Mouse (Mus musculus) stomach, embryonic 14.5 days (tissue): ENCODE results near the gene 1700019N19Rik. TPM values are rescaled to one million over a fixed set of nuclear protein-coding genes. Genes with fewer than 3 reads are reported as not detected.

ENCODE experiments used
- ATAC-seq: fragments of 200-750 bp; cut with Nextera tagmentation; 2 replicates; pipeline ENCODE4 v1.8.0; 2017; ENCODE audit warnings: low read depth, moderate TSS enrichment; ENCODE audit not compliant: insufficient number of reproducible peaks, insufficient read depth, low FRiP score
- H3K27ac ChIP-seq: fragments of 300-500 bp; sonication (generic); 2 replicates; pipeline ENCODE4 v1.5.1; 2014; ENCODE audit warnings: mild to moderate bottlenecking, low read length, moderate library complexity, mixed read lengths
- H3K27me3 ChIP-seq: fragments of 300-500 bp; sonication (generic); 2 replicates; pipeline ENCODE4 v1.6.1; 2014; ENCODE audit warnings: low read length, control low read depth, mixed read lengths; ENCODE audit not compliant: control insufficient read depth, insufficient read depth
- H3K36me3 ChIP-seq: fragments of 300-500 bp; sonication (generic); 2 replicates; pipeline ENCODE4 v1.6.1; 2014; ENCODE audit warnings: mild to moderate bottlenecking, control low read depth, low read length, moderate library complexity, mixed read lengths; ENCODE audit not compliant: control insufficient read depth, insufficient read depth
- H3K4me1 ChIP-seq: fragments of 300-500 bp; sonication (generic); 2 replicates; pipeline ENCODE4 v1.6.1; 2014; ENCODE audit warnings: low read length, control low read depth, mixed read lengths; ENCODE audit not compliant: control insufficient read depth, insufficient read depth
- H3K4me2 ChIP-seq: fragments of 300-500 bp; sonication (generic); replicated peaks from 2 replicates; pipeline ENCODE4 v1.6.1; 2014; ENCODE audit warnings: low read depth, low read length, control low read depth
- H3K4me3 ChIP-seq: fragments of 300-500 bp; sonication (generic); 2 replicates; pipeline ENCODE4 v1.5.1; 2014; ENCODE audit warnings: low read depth, low read length, control low read depth
- H3K9ac ChIP-seq: fragments of 300-500 bp; sonication (generic); replicated peaks from 2 replicates; pipeline ENCODE4 v1.6.1; 2014; ENCODE audit warnings: low read depth, mild to moderate bottlenecking, control low read depth, low read length, moderate library complexity, mixed read lengths
- H3K9me3 ChIP-seq: fragments of 300-500 bp; sonication (generic); 2 replicates; pipeline ENCODE4 v1.6.1; 2016; ENCODE audit warnings: low read depth, low read length, control low read depth; ENCODE audit not compliant: control insufficient read depth
- WGBS: fragments of 180-500 bp; shearing (Covaris S2); extraction: QIAGEN DNeasy Blood & Tissue Kit; methylation state at CpG from one replicate; pipeline ENCODE4 v1.1.7; 2014; 5-methylcytosine and 5-hydroxymethylcytosine counted together
- polyA plus RNA-seq: library from polyadenylated mRNA; unstranded; fragments of >200 nt; fragmentation: Nextera tagmentation; extraction: Ambion mirVana; gene quantifications from 2 replicates; pipeline ENCODE4 v1.2.1, GENCODE M21; 2014

1700019N19Rik gene
- polyA plus RNA-seq, 1 experiment from 2014 or later, result not detected

DNA sequence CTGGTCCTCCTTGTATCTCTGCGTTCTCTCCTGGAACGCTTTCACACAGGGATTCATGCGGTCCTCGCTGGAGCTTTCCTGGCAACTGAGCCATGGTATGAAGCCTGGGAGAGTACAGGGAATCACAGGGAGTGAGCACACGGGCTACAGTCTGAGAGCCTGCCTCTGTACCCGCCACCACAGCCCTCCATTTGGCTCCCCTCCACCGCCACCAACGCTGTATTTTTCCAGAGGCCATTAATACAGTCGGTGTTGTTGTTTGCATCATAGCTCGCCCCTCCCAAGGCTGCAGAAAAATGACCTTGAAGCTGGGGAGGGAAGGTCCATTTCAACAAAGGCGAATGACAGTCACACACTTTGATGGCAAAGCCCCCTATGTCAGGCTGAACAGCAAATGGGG is 5.1 kb downstream of the 1700019N19Rik start:
- ATAC-seq, result no peak
- Histone ChIP-seq H3K4me1 (no peaks in the 10 kb centered on the region), H3K27ac (no peak overlapping the region), H3K9ac (no peak overlapping the region), H3K4me2 (no peak overlapping the region), H3K27me3 (no peaks in the 10 kb centered on the region), H3K4me3 (no peak overlapping the region), H3K9me3 (no peaks in the 10 kb centered on the region), H3K36me3 (no peaks in the 10 kb centered on the region)
- WGBS, result 70% methylated on average over 11 of the region's 11 CpGs

DNA sequence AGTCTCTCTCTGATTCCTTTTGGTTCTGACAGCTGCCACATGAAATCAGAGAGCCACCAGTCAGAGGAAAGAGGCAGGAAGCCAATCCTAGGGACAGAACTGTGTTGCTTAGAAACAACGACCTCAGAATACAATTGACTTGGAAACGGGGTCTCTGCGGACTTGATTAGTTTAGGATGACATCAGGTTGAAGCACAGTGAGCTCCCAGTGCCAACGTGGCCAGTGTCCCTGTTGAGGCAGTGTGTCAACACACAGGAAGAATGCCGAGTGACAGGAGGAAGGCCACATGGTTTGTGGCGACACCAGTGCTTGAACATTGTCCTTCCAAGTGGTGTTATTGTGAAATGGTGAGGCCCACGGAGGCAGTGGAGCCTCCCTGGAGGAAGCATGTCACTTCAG is 10.3 kb downstream of the 1700019N19Rik start:
- no peaks in the 10 kb centered on the region for H3K36me3 ChIP-seq
- H3K27me3 ChIP-seq, result no peaks in the 10 kb centered on the region
- no peak overlapping the region for H3K4me2 ChIP-seq
- no peak overlapping the region for H3K27ac ChIP-seq
- ATAC-seq, result no peak
- no peaks in the 10 kb centered on the region for H3K9me3 ChIP-seq
- WGBS, result 49% methylated on average over 7 of the region's 7 CpGs
- no peak overlapping the region for H3K4me3 ChIP-seq
- no peaks in the 10 kb centered on the region for H3K4me1 ChIP-seq
- H3K9ac ChIP-seq, result no peak overlapping the region

DNA sequence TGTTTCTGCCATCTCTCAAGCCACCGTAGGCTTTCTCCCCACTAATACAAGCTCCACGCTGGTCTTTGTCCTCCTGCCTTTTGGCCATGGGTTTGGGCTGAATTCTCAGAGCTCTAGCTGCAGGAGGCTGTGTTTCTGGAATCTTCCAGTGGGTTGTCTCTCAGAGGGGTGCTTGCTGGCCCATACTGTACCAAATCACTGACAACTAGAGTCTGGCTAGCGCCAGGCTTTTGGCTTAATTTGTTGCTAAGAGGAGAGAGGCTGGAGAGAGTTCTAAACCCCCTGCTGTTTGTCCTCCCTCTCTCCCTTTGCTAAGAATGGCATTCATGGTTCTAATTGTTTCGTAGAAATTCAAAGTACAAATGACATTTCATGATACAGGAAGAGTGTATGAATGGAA is 12.7 kb downstream of the 1700019N19Rik start:
- Histone ChIP-seq H3K4me2 (no peak overlapping the region), H3K4me1 (no peaks in the 10 kb centered on the region), H3K36me3 (no peaks in the 10 kb centered on the region), H3K9ac (no peak overlapping the region), H3K27me3 (no peaks in the 10 kb centered on the region), H3K4me3 (no peak overlapping the region), H3K9me3 (no peaks in the 10 kb centered on the region), H3K27ac (no peak overlapping the region)
- ATAC-seq, result no peak
- WGBS, result 69% methylated on average over 4 of the region's 4 CpGs

DNA sequence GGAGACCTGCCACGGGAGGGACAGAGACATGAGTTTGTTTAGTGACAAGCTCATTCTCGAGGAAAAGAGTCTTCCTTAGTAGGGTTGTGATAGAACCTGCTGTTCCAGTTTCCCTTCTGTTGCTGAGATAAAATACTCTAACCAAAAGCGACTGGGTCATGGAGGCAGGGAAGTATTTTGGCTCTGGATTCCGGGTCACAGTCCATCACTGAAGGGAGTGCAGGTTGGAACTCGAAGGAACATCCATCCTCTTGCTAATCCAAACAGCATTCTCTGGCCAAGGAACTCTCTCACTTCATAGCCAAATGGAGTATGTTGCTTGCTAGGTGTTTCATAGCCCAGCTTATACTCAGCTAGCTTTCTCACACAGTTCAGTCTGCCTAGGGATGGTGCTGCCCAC is 17.8 kb downstream of the 1700019N19Rik start:
- H3K27ac ChIP-seq, result no peak overlapping the region
- no peaks in the 10 kb centered on the region for H3K36me3 ChIP-seq
- ATAC-seq, result no peak
- no peaks in the 10 kb centered on the region for H3K27me3 ChIP-seq
- no peak overlapping the region for H3K4me3 ChIP-seq
- no peaks in the 10 kb centered on the region for H3K4me1 ChIP-seq
- H3K9ac ChIP-seq, result no peak overlapping the region
- H3K4me2 ChIP-seq, result no peak overlapping the region
- H3K9me3 ChIP-seq, result no peaks in the 10 kb centered on the region
- 63% methylated on average over 5 of the region's 5 CpGs for whole genome bisulfite sequencing

DNA sequence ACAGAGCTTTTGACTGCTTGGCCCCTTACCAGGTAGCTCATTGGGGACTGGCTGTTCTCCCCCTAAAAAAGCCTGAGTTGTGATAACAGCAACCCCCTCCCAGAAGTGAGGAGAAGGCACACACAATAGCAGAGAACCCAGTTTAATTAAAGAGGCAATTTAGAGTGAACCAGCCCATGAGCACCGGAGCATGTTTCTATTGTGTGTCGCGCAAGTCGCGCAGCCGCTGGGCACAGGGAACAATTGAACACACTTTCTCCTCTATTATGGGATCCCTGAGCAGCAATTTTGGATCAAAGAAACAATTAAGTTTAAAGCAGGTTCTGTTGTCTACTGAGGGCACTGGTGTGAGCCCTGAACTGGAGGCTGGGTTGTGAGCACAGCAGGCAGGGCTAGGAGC is 26.9 kb downstream of the 1700019N19Rik start:
- Histone ChIP-seq H3K9ac (no peak overlapping the region), H3K4me2 (no peak overlapping the region), H3K9me3 (no peaks in the 10 kb centered on the region), H3K4me1 (no peaks in the 10 kb centered on the region), H3K36me3 (no peaks in the 10 kb centered on the region), H3K4me3 (no peak overlapping the region), H3K27ac (no peak overlapping the region), H3K27me3 (no peaks in the 10 kb centered on the region)
- ATAC-seq, result no peak
- WGBS, result 89% methylated on average over 6 of the region's 6 CpGs

DNA sequence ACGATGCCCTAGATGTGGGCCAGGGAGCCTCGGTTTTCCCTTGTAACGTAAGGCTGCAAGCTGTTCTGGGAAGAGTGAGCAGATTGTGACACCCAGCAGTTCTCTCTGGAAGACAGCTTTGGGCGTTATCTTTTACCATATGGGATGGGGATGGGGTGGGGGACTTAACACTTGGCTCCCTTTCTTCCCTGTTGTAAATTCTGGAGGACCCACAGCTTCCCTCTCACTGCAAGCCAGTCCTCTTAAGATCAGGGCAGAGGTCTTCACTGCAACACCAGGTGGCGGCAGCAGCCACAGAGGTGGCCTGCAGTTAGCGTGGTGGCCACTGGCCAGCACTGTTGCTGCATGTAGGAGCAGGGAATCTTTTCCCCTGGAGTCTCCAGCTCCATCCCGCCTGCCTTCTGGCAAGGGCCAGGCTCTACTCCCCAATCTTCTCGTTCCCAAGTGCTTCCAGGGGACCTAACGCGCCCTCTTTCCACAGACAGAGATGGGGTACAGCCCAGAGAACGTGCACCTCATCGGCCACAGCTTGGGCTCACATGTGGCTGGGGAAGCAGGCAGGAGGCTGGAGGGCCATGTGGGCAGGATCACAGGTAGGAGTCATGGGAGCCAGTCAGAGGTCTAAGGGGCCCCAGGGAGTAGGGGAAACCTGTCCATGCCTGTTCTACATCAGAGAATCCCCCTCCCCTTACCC is 31.3 kb downstream of the 1700019N19Rik start:
- Histone ChIP-seq H3K4me1 (no peaks in the 10 kb centered on the region), H3K9ac (no peak overlapping the region), H3K4me3 (no peak overlapping the region), H3K27ac (no peak overlapping the region), H3K27me3 (no peaks in the 10 kb centered on the region), H3K36me3 (no peaks in the 10 kb centered on the region), H3K4me2 (no peak overlapping the region), H3K9me3 (no peaks in the 10 kb centered on the region)
- 12% methylated on average over 12 of the region's 12 CpGs for WGBS
- ATAC-seq, result peak; percentile 54; the same call in 1 of the 2 replicates

DNA sequence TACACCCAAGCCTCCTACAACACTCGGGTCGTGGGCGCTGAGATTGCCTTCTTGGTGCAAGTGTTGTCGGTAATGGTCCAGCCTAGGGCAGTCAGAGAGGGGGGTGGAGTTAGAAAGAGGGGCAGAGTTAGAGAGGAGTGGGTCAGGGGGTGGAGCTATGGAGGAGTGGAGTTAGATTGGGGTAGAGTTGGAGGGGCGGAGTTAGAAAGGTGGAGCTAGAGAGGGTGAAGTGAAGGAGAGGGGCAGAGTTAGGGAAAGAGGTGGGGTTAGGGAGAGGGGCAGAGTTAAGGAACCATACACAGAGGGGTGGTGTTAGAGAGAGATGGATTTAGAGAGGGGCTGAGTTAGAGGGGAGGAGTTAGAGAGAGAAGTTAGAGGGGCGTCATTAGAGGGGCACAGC is 31.9 kb downstream of the 1700019N19Rik start:
- Histone ChIP-seq H3K4me2 (no peak overlapping the region), H3K9ac (no peak overlapping the region), H3K4me3 (no peak overlapping the region), H3K27ac (no peak overlapping the region), H3K9me3 (no peaks in the 10 kb centered on the region), H3K27me3 (no peaks in the 10 kb centered on the region), H3K4me1 (no peaks in the 10 kb centered on the region), H3K36me3 (no peaks in the 10 kb centered on the region)
- peak; percentile 50; the same call in 1 of the 2 replicates for ATAC-seq
- WGBS, result 32% methylated on average over 6 of the region's 6 CpGs

DNA sequence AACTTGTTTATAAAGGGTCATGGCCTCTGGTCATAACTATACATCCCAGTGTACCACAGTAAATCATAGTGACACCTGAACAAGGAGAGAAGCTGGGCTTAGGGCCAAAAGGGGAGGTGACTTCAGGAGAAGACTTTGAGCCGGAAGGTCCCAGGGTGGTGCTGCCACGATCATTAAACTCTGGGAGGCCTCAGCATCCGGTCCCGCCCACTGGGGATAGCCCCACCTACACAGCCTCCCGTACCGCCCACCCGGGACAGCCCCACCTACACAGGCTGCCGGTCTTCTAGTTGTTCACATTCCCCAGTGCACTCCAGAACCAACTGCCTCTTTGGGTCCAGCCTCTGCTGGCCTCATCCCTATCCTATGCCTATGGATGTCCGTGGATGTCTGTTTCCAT is 34.8 kb downstream of the 1700019N19Rik start, which contains the start of gene Pnliprp2:
Gene Pnliprp2 (plus strand): TSS at position 297 of the 400 bp plus-strand sequence.
- H3K4me2 ChIP-seq, result no peak within 1 kb of the TSS
- 31% methylated on average over 9 of the region's 9 CpGs for WGBS
- no peaks in the 10 kb centered on the region for H3K36me3 ChIP-seq
- no peak within 1 kb of the TSS for H3K9ac ChIP-seq
- no peak within 1 kb of the TSS for H3K27ac ChIP-seq
- H3K9me3 ChIP-seq, result no peaks in the 10 kb centered on the region
- no peaks in the 10 kb centered on the region for H3K27me3 ChIP-seq
- ATAC-seq, result peak; percentile 81
- H3K4me3 ChIP-seq, result no peak within 1 kb of the TSS
- no peaks in the 10 kb centered on the region for H3K4me1 ChIP-seq

DNA sequence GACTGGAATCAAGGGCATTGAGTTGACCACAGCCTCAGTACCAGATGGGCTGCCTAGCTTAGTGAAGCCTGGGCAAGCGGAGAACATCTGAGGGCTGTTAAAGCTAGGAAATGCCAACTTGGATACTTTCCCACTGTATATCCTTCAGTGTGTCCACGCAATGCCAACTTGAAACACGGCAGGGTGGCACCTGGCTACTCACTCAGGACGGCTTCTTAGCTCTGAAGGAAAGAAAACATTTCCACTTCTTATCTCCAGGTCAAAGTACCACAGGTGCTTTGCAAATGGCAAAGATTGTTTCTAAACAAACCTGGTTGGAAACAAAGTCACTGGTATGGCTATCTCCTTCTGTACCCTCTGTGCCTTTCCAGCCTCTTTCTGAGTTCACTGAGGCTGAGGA is 35.4 kb downstream of the 1700019N19Rik start:
- Histone ChIP-seq H3K4me3 (no peak overlapping the region), H3K4me1 (no peaks in the 10 kb centered on the region), H3K9ac (no peak overlapping the region), H3K27ac (no peak overlapping the region), H3K9me3 (no peaks in the 10 kb centered on the region), H3K4me2 (no peak overlapping the region), H3K27me3 (no peaks in the 10 kb centered on the region), H3K36me3 (no peaks in the 10 kb centered on the region)
- ATAC-seq, result no peak
- 58% methylated on average over 4 of the region's 4 CpGs for WGBS
